Mouse (Mus musculus) forebrain, embryonic 16.5 days (tissue): ENCODE measurements around the gene Dock11. TPM values are rescaled to one million over a fixed set of nuclear protein-coding genes. Genes with fewer than 3 reads are reported as not detected.

Experiments used
- ATAC-seq: fragments of 200-750 bp; cut with Nextera tagmentation; 2 replicates; pipeline ENCODE4 v1.8.0; 2017; ENCODE audit warnings: mild to moderate bottlenecking, moderate library complexity
- H3K27ac ChIP-seq: fragments of 300-500 bp; sonication (generic); 2 replicates; pipeline ENCODE4 v1.5.1; 2014; ENCODE audit warnings: low read length, control low read depth
- H3K27me3 ChIP-seq: fragments of 300-500 bp; sonication (generic); replicated peaks from 2 replicates; pipeline ENCODE4 v1.6.1; 2014; ENCODE audit warnings: low read length; ENCODE audit not compliant: control insufficient read depth, insufficient read depth
- H3K36me3 ChIP-seq: fragments of 300-500 bp; sonication (generic); 2 replicates; pipeline ENCODE4 v1.6.1; 2014; ENCODE audit not compliant: control insufficient read depth, insufficient read depth
- H3K4me1 ChIP-seq: fragments of 300-500 bp; sonication (generic); replicated peaks from 2 replicates; pipeline ENCODE4 v1.6.1; 2014; ENCODE audit warnings: low read length; ENCODE audit not compliant: control insufficient read depth, insufficient read depth
- H3K4me2 ChIP-seq: fragments of 300-500 bp; sonication (generic); 2 replicates; pipeline ENCODE4 v1.6.1; 2014; ENCODE audit warnings: mild to moderate bottlenecking, low read length, control low read depth
- H3K4me3 ChIP-seq: fragments of 300-500 bp; sonication (generic); replicated peaks from 2 replicates; pipeline ENCODE4 v1.5.1; 2014; ENCODE audit warnings: mild to moderate bottlenecking, low read length, control low read depth
- H3K9ac ChIP-seq: fragments of 300-500 bp; sonication (generic); replicated peaks from 2 replicates; pipeline ENCODE4 v1.6.1; 2014; ENCODE audit warnings: low read depth, low read length, control low read depth
- H3K9me3 ChIP-seq: fragments of 300-500 bp; sonication (generic); 2 replicates; pipeline ENCODE4 v1.6.1; 2016; ENCODE audit warnings: low read length; ENCODE audit not compliant: control insufficient read depth
- whole genome bisulfite sequencing: fragments of 180-500 bp; shearing (Covaris S2); extraction: QIAGEN DNeasy Blood & Tissue Kit; methylation state at CpG from one replicate; pipeline ENCODE4 v1.1.7; 2014; 5-methylcytosine and 5-hydroxymethylcytosine counted together
- polyA plus RNA-seq: library from polyadenylated mRNA; unstranded; fragments of >200 nt; fragmentation: Nextera tagmentation; extraction: Ambion mirVana; gene quantifications from 2 replicates; pipeline ENCODE4 v1.2.1, GENCODE M21; 2015

Dock11 gene
- polyA plus RNA-seq: 19.1 and 19.4 TPM in 2 replicates

GRCm38 (mm10) chrX:35888087-35888895 is at the start of gene Dock11:
Dock11 (plus strand) TSS chrX:35888832.
- Histone ChIP-seq H3K4me2 (peak within 1 kb of the TSS; percentile 54), H3K9me3 (no peaks in the 10 kb centered on the region)
- 19% methylated on average over 15 of the region's 38 CpGs for WGBS

GRCm38 (mm10) chrX:35879703-35880102 is 8.9 kb upstream of the Dock11 start:
- no peak for ATAC-seq
- 36% methylated on average over 1 of the region's 1 CpGs for WGBS
- no peak overlapping the region for H3K9ac ChIP-seq

More at GRCm38 (mm10) chrX:35888087-35888895, at the start of gene Dock11:
- Histone ChIP-seq H3K9ac (peak within 1 kb of the TSS; percentile 71), H3K36me3 (no peaks in the 10 kb centered on the region), H3K27me3 (no peaks in the 10 kb centered on the region), H3K4me3 (peak within 1 kb of the TSS; percentile 65), H3K4me1 (0 out of 2 replicates have a peak, but pooled peaks cover 2% of the 10 kb centered on the region), H3K27ac (peak within 1 kb of the TSS; percentile 82)
- ATAC-seq: peak; percentile 80

GRCm38 (mm10) chrX:35888945-35889799 is 540 bp downstream of the Dock11 start:
- Histone ChIP-seq H3K27me3 (no peaks in the 10 kb centered on the region), H3K4me3 (peak overlapping the region; percentile 65), H3K4me2 (peak overlapping the region; percentile 54), H3K9ac (peak overlapping the region; percentile 71), H3K4me1 (0 out of 2 replicates have a peak, but pooled peaks cover 2% of the 10 kb centered on the region), H3K27ac (peak overlapping the region; percentile 82), H3K9me3 (no peaks in the 10 kb centered on the region), H3K36me3 (no peaks in the 10 kb centered on the region)
- 19% methylated on average over 56 of the region's 58 CpGs for WGBS
- ATAC-seq: peak; percentile 58

More at GRCm38 (mm10) chrX:35879703-35880102, 8.9 kb upstream of the Dock11 start:
- Histone ChIP-seq H3K4me1 (no peaks in the 10 kb centered on the region), H3K27ac (no peak overlapping the region), H3K4me2 (no peak overlapping the region), H3K36me3 (no peaks in the 10 kb centered on the region), H3K27me3 (no peaks in the 10 kb centered on the region), H3K9me3 (no peaks in the 10 kb centered on the region), H3K4me3 (no peak overlapping the region)

GRCm38 (mm10) chrX:35889800-35890106 is 1.1 kb downstream of the Dock11 start:
- H3K9me3 ChIP-seq: no peaks in the 10 kb centered on the region
- no peaks in the 10 kb centered on the region for H3K27me3 ChIP-seq
- H3K4me3 ChIP-seq: peak overlapping the region; percentile 65
- 0 out of 2 replicates have a peak, but pooled peaks cover 2% of the 10 kb centered on the region for H3K4me1 ChIP-seq
- H3K4me2 ChIP-seq: peak overlapping the region; percentile 54
- 8% methylated on average over 8 of the region's 8 CpGs for WGBS
- ATAC-seq: peak; percentile 55; the same call in 1 of the 2 replicates
- H3K27ac ChIP-seq: peak overlapping the region; percentile 82
- peak overlapping the region; percentile 71 for H3K9ac ChIP-seq
- no peaks in the 10 kb centered on the region for H3K36me3 ChIP-seq

GRCm38 (mm10) chrX:35891534-35892125 is 3.0 kb downstream of the Dock11 start:
- Histone ChIP-seq H3K27ac (no peak overlapping the region), H3K4me1 (0 out of 2 replicates have a peak, but pooled peaks cover 2% of the 10 kb centered on the region), H3K4me3 (no peak overlapping the region), H3K4me2 (no peak overlapping the region), H3K9ac (no peak overlapping the region), H3K9me3 (no peaks in the 10 kb centered on the region), H3K36me3 (no peaks in the 10 kb centered on the region), H3K27me3 (no peaks in the 10 kb centered on the region)
- 49% methylated on average over 5 of the region's 5 CpGs for WGBS
- ATAC-seq: no peak

GRCm38 (mm10) chrX:35892377-35892776 is 3.7 kb downstream of the Dock11 start:
- H3K4me1 ChIP-seq: 0 out of 2 replicates have a peak, but pooled peaks cover 2% of the 10 kb centered on the region
- no peak overlapping the region for H3K9ac ChIP-seq
- no peaks in the 10 kb centered on the region for H3K27me3 ChIP-seq
- no peak overlapping the region for H3K27ac ChIP-seq
- H3K9me3 ChIP-seq: no peaks in the 10 kb centered on the region
- H3K4me3 ChIP-seq: no peak overlapping the region
- ATAC-seq: no peak
- no peaks in the 10 kb centered on the region for H3K36me3 ChIP-seq
- 60% methylated on average over 5 of the region's 5 CpGs for WGBS
- H3K4me2 ChIP-seq: no peak overlapping the region

- no peak overlapping the region for H3K4me3 ChIP-seq
- WGBS: 77% methylated on average over 11 of the region's 11 CpGs
- H3K27me3 ChIP-seq: no peaks in the 10 kb centered on the region
- no peak overlapping the region for H3K9ac ChIP-seq
- no peak overlapping the region for H3K4me2 ChIP-seq
- no peak for ATAC-seq
- H3K36me3 ChIP-seq: no peaks in the 10 kb centered on the region
- no peak overlapping the region for H3K27ac ChIP-seq
- H3K4me1 ChIP-seq: no peaks in the 10 kb centered on the region
- no peaks in the 10 kb centered on the region for H3K9me3 ChIP-seq
Observed at GRCm38 (mm10) chrX:35897648-35898500, 9.2 kb downstream of the Dock11 start.

- no peaks in the 10 kb centered on the region for H3K36me3 ChIP-seq
- 100% methylated on average over 2 of the region's 2 CpGs for WGBS
- H3K9me3 ChIP-seq: no peaks in the 10 kb centered on the region
- ATAC-seq: no peak
- H3K27me3 ChIP-seq: no peaks in the 10 kb centered on the region
- no peak overlapping the region for H3K4me3 ChIP-seq
- H3K4me2 ChIP-seq: no peak overlapping the region
- H3K27ac ChIP-seq: no peak overlapping the region
- H3K9ac ChIP-seq: no peak overlapping the region
- H3K4me1 ChIP-seq: no peaks in the 10 kb centered on the region
Observed at GRCm38 (mm10) chrX:35898501-35898766, 9.8 kb downstream of the Dock11 start.
